Mouse (Mus musculus): ENCODE data around the gene Brms1. TPM values are rescaled to one million over a fixed set of nuclear protein-coding genes. Genes with fewer than 3 reads are reported as not detected.

Gene Brms1
- total RNA-seq, 2 experiments from 2014 or later, result 26.7 to 29.9 TPM

- DNase-seq, result no peak
Measured at GRCm38 (mm10) chr19:5089324-5089723, 48.2 kb downstream of the Brms1 start.

- no peak for DNase-seq
Measured at GRCm38 (mm10) chr19:5092083-5092482, 50.9 kb downstream of the Brms1 start.

- no peak for DNase-seq
Measured at GRCm38 (mm10) chr19:5093481-5094242, 52.5 kb downstream of the Brms1 start.

DNA sequence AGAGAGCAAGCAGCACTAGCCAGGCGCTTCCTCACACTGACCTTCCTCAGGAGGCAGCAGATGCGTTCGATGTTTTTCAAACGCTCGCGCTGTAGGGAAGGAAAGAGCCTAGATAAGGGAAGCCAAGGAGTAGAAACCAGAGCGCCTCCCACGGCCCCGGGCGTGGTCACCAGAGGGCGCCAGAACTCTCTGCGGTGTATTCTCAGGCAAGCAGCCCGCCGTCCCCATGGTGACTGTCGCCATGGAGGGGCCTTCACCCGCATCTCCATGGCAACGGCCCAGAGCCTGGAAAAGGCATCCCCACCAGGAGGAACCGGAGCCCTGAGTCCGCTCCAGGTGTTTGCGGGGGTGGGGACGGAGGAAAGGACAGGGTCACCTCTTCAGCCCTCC lies 53.1 kb downstream of the Brms1 start:
- DNase-seq, result peak; percentile 94 to 97

GRCm38 (mm10) chr19:5094746-5095417 lies 53.7 kb downstream of the Brms1 start:
- no peak for DNase-seq

GRCm38 (mm10) chr19:5095887-5096474 lies 54.8 kb downstream of the Brms1 start:
- no peak for DNase-seq

GRCm38 (mm10) chr19:5097521-5098362 lies 56.6 kb downstream of the Brms1 start:
- no peak for DNase-seq

GRCm38 (mm10) chr19:5098363-5099143 lies 57.4 kb downstream of the Brms1 start, which contains the start of gene Cnih2:
Cnih2 (minus strand) TSS chr19:5098521.
- DNase-seq, result peak; percentile 75 to 88

Other genes with a start within 250 kb of the Brms1 start
- 10 to 100 TPM; 57.6 to 68.1 TPM for gene Rbm4, start 247.5 kb upstream of the Brms1 start, total RNA-seq (2021)
- 10 to 100 TPM; 24.5 to 25.1 TPM for gene Gm21992, start 229.7 kb upstream of the Brms1 start, total RNA-seq (2021)
- 10 to 100 TPM; 48.7 to 60.3 TPM for gene Rbm14, start 229.7 kb upstream of the Brms1 start, total RNA-seq (2021)
- gene Ccs, start 202.0 kb upstream of the Brms1 start, total RNA-seq (2021), result 100 to 1,000 TPM; 112 to 121 TPM
- gene Ccdc87, start 202.0 kb upstream of the Brms1 start, total RNA-seq (2021), result under 1 TPM in 1 of 2 experiments, not detected in 1; 0.20 TPM
- 100 to 1,000 TPM; 332 to 462 TPM for gene Ctsf, start 186.2 kb upstream of the Brms1 start, total RNA-seq (2021)
- under 1 TPM; 0.53 to 0.66 TPM for gene Actn3, start 163.4 kb upstream of the Brms1 start, total RNA-seq (2021)
- 10 to 100 TPM; 21.3 to 21.9 TPM for gene Zdhhc24, start 162.7 kb upstream of the Brms1 start, total RNA-seq (2021)
- 1 to 10 TPM; 9.1 to 9.2 TPM for gene Bbs1, start 134.7 kb upstream of the Brms1 start, total RNA-seq (2021)
- gene Dpp3, start 113.1 kb upstream of the Brms1 start, total RNA-seq (2021), result 100 to 1,000 TPM in 1 of 2 experiments, 10 to 100 TPM in 1; 86.1 to 110 TPM
- gene Peli3, start 98.2 kb upstream of the Brms1 start, total RNA-seq (2021), result 1 to 10 TPM; 7.7 to 8.2 TPM
- gene Mrpl11, start 79.2 kb upstream of the Brms1 start, total RNA-seq (2021), result 10 to 100 TPM; 56.7 to 59.1 TPM
- gene Npas4, start 51.0 kb upstream of the Brms1 start, total RNA-seq (2021), result under 1 TPM; 0.20 to 0.40 TPM
- 1 to 10 TPM; 4.5 to 5.3 TPM for gene Slc29a2, start 17.5 kb upstream of the Brms1 start, total RNA-seq (2021)
- gene B4gat1, start 2.5 kb upstream of the Brms1 start, total RNA-seq (2021), result 10 to 100 TPM; 27.8 to 43.5 TPM
- 1 to 10 TPM in 1 of 2 experiments, under 1 TPM in 1; 0.99 to 2.3 TPM for gene AC124502.3, start 2.5 kb upstream of the Brms1 start, total RNA-seq (2021)
- 1 to 10 TPM; 3.5 to 3.6 TPM for gene Rin1, start 9.1 kb downstream of the Brms1 start, total RNA-seq (2021)
- 10 to 100 TPM; 13.7 to 21.2 TPM for gene Cd248, start 26.7 kb downstream of the Brms1 start, total RNA-seq (2021)
- gene Tmem151a, start 44.2 kb downstream of the Brms1 start, total RNA-seq (2021), result 1 to 10 TPM; 1.7 TPM
- 10 to 100 TPM; 70.6 to 73.8 TPM for gene Yif1a, start 47.2 kb downstream of the Brms1 start, total RNA-seq (2021)
- gene Cnih2, start 57.2 kb downstream of the Brms1 start, total RNA-seq (2021), result 1 to 10 TPM; 1.2 to 1.4 TPM
- 100 to 1,000 TPM; 165 to 190 TPM for gene Rab1b, start 65.7 kb downstream of the Brms1 start, total RNA-seq (2021)
- 10 to 100 TPM; 44.3 to 48.4 TPM for gene Klc2, start 77.2 kb downstream of the Brms1 start, total RNA-seq (2021)
- 10 to 100 TPM; 15.6 to 23.6 TPM for gene Pacs1, start 231.8 kb downstream of the Brms1 start, total RNA-seq (2021)

All from adrenal gland, postnatal 36 days (tissue).